Mouse (Mus musculus): ENCODE data around the gene Pde5a. TPM values are rescaled to one million over a fixed set of nuclear protein-coding genes. Genes with fewer than 3 reads are reported as not detected.

The Pde5a gene
- total and polyA plus RNA-seq, 3 experiments: not detected

- Histone ChIP-seq H3K27ac (ENCODE audit: control insufficient read depth, low read depth, low read length) (no peak overlapping the region), H3K9ac (ENCODE audit: control insufficient read depth, low read depth, low read length, poor library complexity, severe bottlenecking) (no peak overlapping the region), H3K4me3 (ENCODE audit: control insufficient read depth in 1 of 2, insufficient read depth in 1 of 2, low read depth in 2 of 2, low read length in 2 of 2) (no peak overlapping the region), H3K4me1 (ENCODE audit: control insufficient read depth in 1 of 2, insufficient read depth in 2 of 2, low read length in 2 of 2) (peaks cover 7 to 12% of the 10 kb centered on the region in 2 experiments), H3K79me2 (ENCODE audit: control insufficient read depth, insufficient read depth, low read length, poor library complexity) (no peaks in the 10 kb centered on the region), H3K36me3 (ENCODE audit: control insufficient read depth in 1 of 2, insufficient read depth in 2 of 2, low read length in 2 of 2) (peaks cover 0 to 13% of the 10 kb centered on the region in 2 experiments; a peak in 2 of 4 replicates), H3K27me3 (ENCODE audit: control insufficient read depth in 1 of 2, insufficient read depth in 2 of 2, low read length in 2 of 2) (no peaks in the 10 kb centered on the region), H3K9me3 (replicated peaks; ENCODE audit: insufficient read depth, low read length) (no peaks in the 10 kb centered on the region)
- TF ChIP-seq POLR2AphosphoS2 (IDR thresholded peaks at IDR 0.05; ENCODE audit: low read length) (no peak), JUND (IDR thresholded peaks at IDR 0.05; ENCODE audit: low read depth, low read length) (no peak), ZC3H11A (IDR thresholded peaks at IDR 0.05; ENCODE audit: low read depth, low read length) (no peak), CHD2 (IDR thresholded peaks at IDR 0.05; ENCODE audit: low read length) (no peak), MAFK (IDR thresholded peaks at IDR 0.05; ENCODE audit: borderline replicate concordance, low read depth, low read length) (no peak), POLR2A (IDR thresholded peaks at IDR 0.05; ENCODE audit: control insufficient read depth in 1 of 2, insufficient read depth in 1 of 2, low read depth in 1 of 2, low read length in 2 of 2, poor library complexity in 1 of 2) (no peak)
- no peak for DNase-seq (ENCODE audit: low read depth, low spot score)
Measured at GRCm38 (mm10) chr3:122705246-122705645, 23.5 kb upstream of the Pde5a start.

GRCm38 (mm10) chr3:122708485-122708884, 20.3 kb upstream of the Pde5a start:
- H3K4me1 ChIP-seq (ENCODE audit: control insufficient read depth in 1 of 2, insufficient read depth in 2 of 2, low read length in 2 of 2): peaks cover 4 to 9% of the 10 kb centered on the region in 2 experiments
- TF ChIP-seq MAX (IDR thresholded peaks at IDR 0.05; ENCODE audit: low read length) (no peak), UBTF (IDR thresholded peaks at IDR 0.05; ENCODE audit: borderline replicate concordance, insufficient read depth, low read depth, low read length) (no peak), ELF1 (IDR thresholded peaks at IDR 0.05; ENCODE audit: low read depth, low read length) (no peak), JUND (IDR thresholded peaks at IDR 0.05; ENCODE audit: low read depth, low read length) (no peak), CHD2 (IDR thresholded peaks at IDR 0.05; ENCODE audit: low read length) (no peak), RAD21 (IDR thresholded peaks at IDR 0.05; ENCODE audit: low read depth, low read length) (no peak), USF2 (IDR thresholded peaks at IDR 0.05; ENCODE audit: borderline replicate concordance in 1 of 2, insufficient read depth in 1 of 2, low read depth in 1 of 2, low read length in 2 of 2) (no peak), SIN3A (IDR thresholded peaks at IDR 0.05; ENCODE audit: low read length) (no peak), CTCF (IDR thresholded peaks at IDR 0.05 in 2 of 3, conservative IDR thresholded peaks at IDR 0.05 in 1 of 3; ENCODE audit: control insufficient read depth in 1 of 3, insufficient read depth in 1 of 3, low read depth in 2 of 3, low read length in 3 of 3, poor library complexity in 1 of 3, severe bottlenecking in 1 of 3) (no peak)

GRCm38 (mm10) chr3:122710141-122710540, 18.6 kb upstream of the Pde5a start:
- no peak overlapping the region for H3K4me3 ChIP-seq (ENCODE audit: control insufficient read depth in 1 of 2, insufficient read depth in 1 of 2, low read depth in 2 of 2, low read length in 2 of 2)
- no peak overlapping the region for H3K9ac ChIP-seq (ENCODE audit: control insufficient read depth, low read depth, low read length, poor library complexity, severe bottlenecking)
- no peaks in the 10 kb centered on the region for H3K27me3 ChIP-seq (ENCODE audit: control insufficient read depth in 1 of 2, insufficient read depth in 2 of 2, low read length in 2 of 2)
- H3K36me3 ChIP-seq (ENCODE audit: control insufficient read depth in 1 of 2, insufficient read depth in 2 of 2, low read length in 2 of 2): no peaks in the 10 kb centered on the region
- H3K9me3 ChIP-seq (replicated peaks; ENCODE audit: insufficient read depth, low read length): no peaks in the 10 kb centered on the region
- no peak for DNase-seq (ENCODE audit: low read depth, low spot score)
- no peak for TF ChIP-seq GATA1 (IDR thresholded peaks at IDR 0.05; ENCODE audit: low read depth, low read length)
- no peak for TF ChIP-seq MEF2A (IDR thresholded peaks at IDR 0.05; ENCODE audit: extremely low read depth, insufficient replicate concordance, low read depth, low read length, poor library complexity, severe bottlenecking)
- TF ChIP-seq MYB (IDR thresholded peaks at IDR 0.05; ENCODE audit: low read depth, low read length): no peak
- no peak for TF ChIP-seq POLR2A (IDR thresholded peaks at IDR 0.05; ENCODE audit: control insufficient read depth in 1 of 2, insufficient read depth in 1 of 2, low read depth in 1 of 2, low read length in 2 of 2, poor library complexity in 1 of 2)
- no peak for TF ChIP-seq CHD2 (IDR thresholded peaks at IDR 0.05; ENCODE audit: low read length)
- TF ChIP-seq E2F4 (IDR thresholded peaks at IDR 0.05; ENCODE audit: borderline replicate concordance, low read depth, low read length): no peak
- no peak for TF ChIP-seq TCF12 (IDR thresholded peaks at IDR 0.05; ENCODE audit: low read depth, low read length)
- TF ChIP-seq MAZ (IDR thresholded peaks at IDR 0.05; ENCODE audit: low read depth, low read length): no peak
- no peak for TF ChIP-seq ELF1 (IDR thresholded peaks at IDR 0.05; ENCODE audit: low read depth, low read length)
- TF ChIP-seq POLR2AphosphoS2 (IDR thresholded peaks at IDR 0.05; ENCODE audit: low read length): no peak
- no peak for TF ChIP-seq RCOR1 (IDR thresholded peaks at IDR 0.05; ENCODE audit: low read depth, low read length)
- TF ChIP-seq SMC3 (IDR thresholded peaks at IDR 0.05; ENCODE audit: low read depth, low read length): no peak
- no peak for TF ChIP-seq POLR2AphosphoS5 (IDR thresholded peaks at IDR 0.05; ENCODE audit: borderline replicate concordance, low read depth, low read length)
- no peak for TF ChIP-seq ZMIZ1 (IDR thresholded peaks at IDR 0.05; ENCODE audit: low read depth, low read length)
- peaks cover 0 to 2% of the 10 kb centered on the region in 2 experiments; a peak in 2 of 4 replicates for H3K4me1 ChIP-seq (ENCODE audit: control insufficient read depth in 1 of 2, insufficient read depth in 2 of 2, low read length in 2 of 2)
- no peak overlapping the region for H3K27ac ChIP-seq (ENCODE audit: control insufficient read depth, low read depth, low read length)
- H3K79me2 ChIP-seq (ENCODE audit: control insufficient read depth, insufficient read depth, low read length, poor library complexity): no peaks in the 10 kb centered on the region

More at GRCm38 (mm10) chr3:122708485-122708884, 20.3 kb upstream of the Pde5a start:
- no peaks in the 10 kb centered on the region for H3K27me3 ChIP-seq (ENCODE audit: control insufficient read depth in 1 of 2, insufficient read depth in 2 of 2, low read length in 2 of 2)
- no peak for DNase-seq (ENCODE audit: low read depth, low spot score)
- peaks cover 0 to 9% of the 10 kb centered on the region in 2 experiments; a peak in 2 of 4 replicates for H3K36me3 ChIP-seq (ENCODE audit: control insufficient read depth in 1 of 2, insufficient read depth in 2 of 2, low read length in 2 of 2)
- H3K9ac ChIP-seq (ENCODE audit: control insufficient read depth, low read depth, low read length, poor library complexity, severe bottlenecking): no peak overlapping the region
- no peaks in the 10 kb centered on the region for H3K9me3 ChIP-seq (replicated peaks; ENCODE audit: insufficient read depth, low read length)
- H3K27ac ChIP-seq (ENCODE audit: control insufficient read depth, low read depth, low read length): no peak overlapping the region
- no peaks in the 10 kb centered on the region for H3K79me2 ChIP-seq (ENCODE audit: control insufficient read depth, insufficient read depth, low read length, poor library complexity)
- no peak overlapping the region for H3K4me3 ChIP-seq (ENCODE audit: control insufficient read depth in 1 of 2, insufficient read depth in 1 of 2, low read depth in 2 of 2, low read length in 2 of 2)
